Comparison of ENCODE assay signal across 18 mouse cellular contexts in genomic region chr11:46205639-46206409, GRCm38 (mm10). TPM values are rescaled to one million over a fixed set of nuclear protein-coding genes. Genes with fewer than 3 reads are reported as not detected.
DNase-seq lines count a peak whose midpoint lies in the region; ATAC-seq and TF ChIP-seq lines count a peak whose summit lies in the region.
"Had no signal": no experiment of that assay in that cellular context is flagged by ENCODE, and none has a peak within 500 bp of the region (broad histone marks: within the 10 kb centered on the region; RNA-seq: fewer than 3 reads in every experiment).

No protein-coding gene starts in this region.

- no peak for TF ChIP-seq EP300 in liver, postnatal 0 days (IDR thresholded peaks at IDR 0.05; ENCODE audit: low read depth)

- peak; percentile 23; the same call in 1 of the 2 replicates for TF ChIP-seq POLR2A in embryonic fibroblast, embryonic 13.5 days (IDR thresholded peaks at IDR 0.05; ENCODE audit: low read depth, low read length)

- 0 out of 2 replicates have a peak overlapping the region, but pooled peaks have one; percentile 1 for H3K9ac ChIP-seq in heart, embryonic 15.5 days
- H3K9ac ChIP-seq in liver, postnatal 0 days (replicated peaks) = no peak overlapping the region
- H3K9ac ChIP-seq in stomach, embryonic 14.5 days (replicated peaks; ENCODE audit: low read depth, low read length) = no peak overlapping the region
- no peak overlapping the region for H3K9ac ChIP-seq in forebrain, embryonic 16.5 days (replicated peaks; ENCODE audit: low read depth, low read length)
- H3K9ac ChIP-seq: hindbrain, embryonic 12.5 days; limb, embryonic 12.5 days had no signal

- H3K4me1 ChIP-seq in heart, embryonic 15.5 days (replicated peaks) = peaks cover 30% of the 10 kb centered on the region
- no peaks in the 10 kb centered on the region for H3K4me1 ChIP-seq in liver, postnatal 0 days (ENCODE audit: insufficient read depth)
- peaks cover 12% of the 10 kb centered on the region; the same call in 1 of the 2 replicates for H3K4me1 ChIP-seq in embryonic fibroblast, embryonic 13.5 days (ENCODE audit: control insufficient read depth, insufficient read depth, low read length)
- H3K4me1 ChIP-seq in stomach, embryonic 14.5 days (ENCODE audit: control insufficient read depth, insufficient read depth, low read length) = peaks cover 13% of the 10 kb centered on the region; the same call in 1 of the 2 replicates
- no peaks in the 10 kb centered on the region for H3K4me1 ChIP-seq in forebrain, embryonic 16.5 days (replicated peaks; ENCODE audit: control insufficient read depth, insufficient read depth, low read length)

- H3K36me3 ChIP-seq in heart, embryonic 15.5 days = no peaks in the 10 kb centered on the region
- H3K36me3 ChIP-seq in liver, postnatal 0 days (replicated peaks; ENCODE audit: insufficient read depth, low read length) = peaks cover under 1% of the 10 kb centered on the region
- H3K36me3 ChIP-seq in stomach, embryonic 14.5 days (ENCODE audit: control insufficient read depth, insufficient read depth, low read length) = no peaks in the 10 kb centered on the region; the same call in 1 of the 2 replicates
- H3K36me3 ChIP-seq in forebrain, embryonic 16.5 days (ENCODE audit: control insufficient read depth, insufficient read depth) = peaks cover 34% of the 10 kb centered on the region

- H3K27ac ChIP-seq in heart, embryonic 15.5 days = peak overlapping the region; percentile 68
- H3K27ac ChIP-seq in liver, postnatal 0 days (ENCODE audit: low read depth) = no peak overlapping the region
- H3K27ac ChIP-seq in embryonic fibroblast, embryonic 13.5 days (ENCODE audit: insufficient read depth, low read length) = peak overlapping the region; percentile 83
- peak overlapping the region; percentile 85 for H3K27ac ChIP-seq in stomach, embryonic 14.5 days (ENCODE audit: low read length)
- H3K27ac ChIP-seq in forebrain, embryonic 16.5 days (ENCODE audit: low read length) = no peak overlapping the region
- H3K27ac ChIP-seq: hindbrain, embryonic 12.5 days; limb, embryonic 12.5 days had no signal

- WGBS in heart, embryonic 15.5 days = 22% methylated on average over 17 of the region's 17 CpGs
- WGBS in liver, postnatal 0 days (ENCODE audit: insufficient replicate concordance) = 69% methylated on average over 17 of the region's 17 CpGs
- 41% methylated on average over 17 of the region's 17 CpGs for WGBS in stomach, embryonic 14.5 days
- 80% methylated on average over 17 of the region's 17 CpGs for whole genome bisulfite sequencing in forebrain, embryonic 16.5 days

- H3K4me3 ChIP-seq in heart, embryonic 15.5 days = no peak overlapping the region
- H3K4me3 ChIP-seq in liver, postnatal 0 days (ENCODE audit: low read depth, low read length) = no peak overlapping the region
- H3K4me3 ChIP-seq in embryonic fibroblast, embryonic 13.5 days (ENCODE audit: insufficient read depth, low read length) = no peak overlapping the region
- H3K4me3 ChIP-seq in stomach, embryonic 14.5 days (ENCODE audit: low read depth, low read length) = no peak overlapping the region
- H3K4me3 ChIP-seq in forebrain, embryonic 16.5 days (replicated peaks; ENCODE audit: low read length) = no peak overlapping the region
- H3K4me3 ChIP-seq: hindbrain, embryonic 12.5 days; limb, embryonic 12.5 days had no signal

- H3K27me3 ChIP-seq in heart, embryonic 15.5 days = no peaks in the 10 kb centered on the region
- no peaks in the 10 kb centered on the region for H3K27me3 ChIP-seq in liver, postnatal 0 days (ENCODE audit: insufficient read depth, low read length)
- H3K27me3 ChIP-seq in stomach, embryonic 14.5 days (ENCODE audit: control insufficient read depth, insufficient read depth, low read length) = no peaks in the 10 kb centered on the region
- no peaks in the 10 kb centered on the region for H3K27me3 ChIP-seq in forebrain, embryonic 16.5 days (replicated peaks; ENCODE audit: control insufficient read depth, insufficient read depth, low read length)
- H3K27me3 ChIP-seq: hindbrain, embryonic 12.5 days; limb, embryonic 12.5 days had no signal

- no peaks in the 10 kb centered on the region for H3K9me3 ChIP-seq in heart, embryonic 15.5 days (replicated peaks)
- H3K9me3 ChIP-seq in liver, postnatal 0 days (ENCODE audit: low read length) = no peaks in the 10 kb centered on the region
- no peaks in the 10 kb centered on the region for H3K9me3 ChIP-seq in stomach, embryonic 14.5 days (ENCODE audit: control insufficient read depth, low read depth, low read length)
- no peaks in the 10 kb centered on the region for H3K9me3 ChIP-seq in forebrain, embryonic 16.5 days (ENCODE audit: control insufficient read depth, low read length)
- H3K9me3 ChIP-seq: hindbrain, embryonic 12.5 days; limb, embryonic 12.5 days had no signal

- TF ChIP-seq CTCF in liver, postnatal 0 days (IDR thresholded peaks at IDR 0.05; ENCODE audit: low read depth) = no peak
- TF ChIP-seq CTCF in embryonic fibroblast, embryonic 13.5 days (IDR thresholded peaks at IDR 0.05; ENCODE audit: borderline replicate concordance, insufficient read depth, low read length) = no peak

- no peak for ATAC-seq in heart, embryonic 15.5 days (replicated peaks; ENCODE audit: insufficient number of reproducible peaks, insufficient read depth, low FRiP score, low read depth)
- ATAC-seq in liver, postnatal 0 days = no peak
- ATAC-seq in stomach, embryonic 14.5 days (ENCODE audit: insufficient number of reproducible peaks, insufficient read depth, low FRiP score, low read depth) = peak; percentile 26; the same call in 1 of the 2 replicates
- ATAC-seq in forebrain, embryonic 16.5 days = no peak
- ATAC-seq: CD4-positive, CD25-positive, alpha-beta regulatory T cell, adult 4 months had no signal

- no peak overlapping the region for H3K4me2 ChIP-seq in heart, embryonic 15.5 days
- H3K4me2 ChIP-seq in liver, postnatal 0 days (ENCODE audit: low read depth, low read length) = no peak overlapping the region
- no peak overlapping the region for H3K4me2 ChIP-seq in stomach, embryonic 14.5 days (replicated peaks; ENCODE audit: low read depth, low read length)
- no peak overlapping the region for H3K4me2 ChIP-seq in forebrain, embryonic 16.5 days (ENCODE audit: low read length)
- H3K4me2 ChIP-seq: hindbrain, embryonic 12.5 days; limb, embryonic 12.5 days had no signal

- no peak for DNase-seq in heart, adult 18-20 months
- peak; percentile 23 for DNase-seq in liver
- DNase-seq in liver, postnatal 0 days = no peak
- DNase-seq in urinary bladder, postnatal 10 days (ENCODE audit: low spot score) = no peak
- DNase-seq: right cerebral cortex, postnatal 25 days had no signal

RNA-seq across cellular contexts. Expression of gene Fndc9, which starts 29.5 kb away (rescaled TPM):
- polyA plus RNA-seq in heart, embryonic 15.5 days (2015; fragmentation: Nextera tagmentation; extraction: Ambion mirVana) = 0.06 TPM in 1 of 2 replicates, not detected in the other
- not detected for total RNA-seq in heart, adult 18-20 months (2021)
- 0.06 and 0.13 TPM in 2 replicates for polyA plus RNA-seq in liver, postnatal 0 days (2015; fragmentation: Nextera tagmentation; extraction: Ambion mirVana)
- polyA plus RNA-seq in embryonic fibroblast, embryonic 13.5 days (2011; ENCODE audit: insufficient read length, low read depth, missing spikeins) = not detected in 2 replicates
- polyA plus RNA-seq in stomach, embryonic 14.5 days (2014; fragmentation: Nextera tagmentation; extraction: Ambion mirVana) = 0.18 and 0.35 TPM in 2 replicates
- polyA plus RNA-seq in forebrain, embryonic 16.5 days (2015; fragmentation: Nextera tagmentation; extraction: Ambion mirVana) = 3.2 and 5.3 TPM in 2 replicates
- total RNA-seq: adrenal gland, adult 18-20 months; gastrocnemius, adult 8-10 months; megakaryocyte, adult 5-6 weeks; monocyte, adult 5-6 weeks had no signal

RNA-seq across cellular contexts. Expression of gene Nipal4, which starts 39.5 kb away (rescaled TPM):
- polyA plus RNA-seq in heart, embryonic 15.5 days (2015; fragmentation: Nextera tagmentation; extraction: Ambion mirVana) = 5.3 and 6.5 TPM in 2 replicates
- total RNA-seq in heart, adult 18-20 months (2021) = not detected
- not detected in 2 replicates for polyA plus RNA-seq in liver, postnatal 0 days (2015; fragmentation: Nextera tagmentation; extraction: Ambion mirVana)
- 8.6 and 15.5 TPM in 2 replicates for polyA plus RNA-seq in embryonic fibroblast, embryonic 13.5 days (2011; ENCODE audit: insufficient read length, low read depth, missing spikeins)
- polyA plus RNA-seq in stomach, embryonic 14.5 days (2014; fragmentation: Nextera tagmentation; extraction: Ambion mirVana) = 4.0 and 5.1 TPM in 2 replicates
- 0.11 and 0.29 TPM in 2 replicates for polyA plus RNA-seq in forebrain, embryonic 16.5 days (2015; fragmentation: Nextera tagmentation; extraction: Ambion mirVana)
- total RNA-seq: adrenal gland, adult 18-20 months; common myeloid progenitor, adult 5-6 weeks; gastrocnemius, adult 8-10 months; megakaryocyte, adult 5-6 weeks; monocyte, adult 5-6 weeks; neutrophil, adult 5-6 weeks had no signal

Comparison
In these comparisons a context has a peak if more than half of its experiments do, and no peak if none do; other contexts are left out.
1. H3K27ac ChIP-seq: peak in heart, embryonic 15.5 days (single experiment), embryonic fibroblast, embryonic 13.5 days (single experiment) and stomach, embryonic 14.5 days (single experiment); none in liver, postnatal 0 days (single experiment) and forebrain, embryonic 16.5 days (single experiment).